Mouse (Mus musculus): ENCODE data around the gene Olfr691. TPM values are rescaled to one million over a fixed set of nuclear protein-coding genes. Genes with fewer than 3 reads are reported as not detected.

Olfr691 gene
- total and polyA plus RNA-seq, 3 experiments: not detected

DNA sequence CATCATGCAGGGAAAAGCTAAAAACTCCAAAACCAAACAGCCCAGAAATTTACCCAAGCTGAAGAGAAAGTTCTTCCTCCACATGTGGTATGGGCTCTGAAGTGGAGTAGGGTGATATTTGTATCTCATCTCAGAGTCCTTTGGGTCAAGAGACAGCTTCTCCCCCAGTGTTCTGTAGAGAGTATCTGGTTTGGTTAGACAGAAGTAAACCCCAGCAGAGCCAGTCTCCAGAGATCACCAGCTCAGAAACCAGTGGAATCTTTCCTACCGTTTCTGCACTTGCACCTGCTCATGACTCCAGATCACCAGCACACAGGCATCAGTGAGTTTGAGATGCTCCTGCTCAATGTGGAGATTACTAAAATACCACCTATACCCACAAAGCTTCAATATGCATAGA, 8.1 kb downstream of the Olfr691 start, which contains the start of gene Olfr690:
Gene Olfr690 (minus strand): TSS at position 101 of the 400 bp plus-strand sequence.
- no peaks in the 10 kb centered on the region for H3K9me3 ChIP-seq (replicated peaks; ENCODE audit: insufficient read depth, low read length)
- H3K4me1 ChIP-seq (ENCODE audit: control insufficient read depth in 1 of 2, insufficient read depth in 2 of 2, low read length in 2 of 2): no peaks in the 10 kb centered on the region
- H3K27me3 ChIP-seq (ENCODE audit: control insufficient read depth in 1 of 2, insufficient read depth in 2 of 2, low read length in 2 of 2): no peaks in the 10 kb centered on the region
- no peaks in the 10 kb centered on the region for H3K36me3 ChIP-seq (ENCODE audit: control insufficient read depth in 1 of 2, insufficient read depth in 2 of 2, low read length in 2 of 2)
- no peak within 1 kb of the TSS for H3K4me3 ChIP-seq (ENCODE audit: control insufficient read depth in 1 of 2, insufficient read depth in 1 of 2, low read depth in 2 of 2, low read length in 2 of 2)
- DNase-seq (ENCODE audit: low read depth, low spot score): no peak
- H3K27ac ChIP-seq (ENCODE audit: control insufficient read depth, low read depth, low read length): no peak within 1 kb of the TSS
- TF ChIP-seq ZC3H11A (IDR thresholded peaks at IDR 0.05; ENCODE audit: low read depth, low read length): no peak
- TF ChIP-seq JUND (IDR thresholded peaks at IDR 0.05; ENCODE audit: low read depth, low read length): no peak
- TF ChIP-seq RAD21 (IDR thresholded peaks at IDR 0.05; ENCODE audit: low read depth, low read length): no peak
- TF ChIP-seq TBP (IDR thresholded peaks at IDR 0.05; ENCODE audit: low read depth, low read length): no peak
- TF ChIP-seq ELF1 (IDR thresholded peaks at IDR 0.05; ENCODE audit: low read depth, low read length): no peak
- TF ChIP-seq ZMIZ1 (IDR thresholded peaks at IDR 0.05; ENCODE audit: low read depth, low read length): no peak
- TF ChIP-seq GATA1 (IDR thresholded peaks at IDR 0.05; ENCODE audit: low read depth, low read length): no peak
- TF ChIP-seq ETS1 (IDR thresholded peaks at IDR 0.05; ENCODE audit: low read depth, low read length): no peak
- no peak for TF ChIP-seq MAFK (IDR thresholded peaks at IDR 0.05; ENCODE audit: borderline replicate concordance, low read depth, low read length)
- TF ChIP-seq USF1 (IDR thresholded peaks at IDR 0.05; ENCODE audit: low read depth, low read length): no peak
- TF ChIP-seq SIN3A (IDR thresholded peaks at IDR 0.05; ENCODE audit: low read length): no peak
- TF ChIP-seq RCOR1 (IDR thresholded peaks at IDR 0.05; ENCODE audit: low read depth, low read length): no peak
- TF ChIP-seq TAL1 (IDR thresholded peaks at IDR 0.05; ENCODE audit: low read length): no peak
- no peaks in the 10 kb centered on the region for H3K79me2 ChIP-seq (ENCODE audit: control insufficient read depth, insufficient read depth, low read length, poor library complexity)
- H3K9ac ChIP-seq (ENCODE audit: control insufficient read depth, low read depth, low read length, poor library complexity, severe bottlenecking): no peak within 1 kb of the TSS

DNA sequence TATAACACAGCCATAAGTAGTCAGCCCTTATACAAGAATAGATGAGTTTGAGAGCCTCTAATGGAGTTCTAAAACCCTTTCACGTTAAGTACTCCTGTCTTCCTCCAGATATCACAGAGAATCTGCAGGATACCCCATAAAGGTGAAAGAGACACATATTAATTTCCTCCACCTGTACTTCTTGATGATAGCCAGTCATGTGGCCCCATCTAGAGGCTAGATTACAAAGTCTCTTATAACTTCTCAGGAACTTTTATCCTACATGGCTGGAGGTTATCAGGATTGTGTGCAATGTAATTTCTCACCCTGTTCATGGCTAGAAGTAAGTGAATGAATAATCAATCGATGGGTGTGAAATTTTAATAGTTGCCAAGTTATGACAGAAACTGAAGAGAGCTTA, 16.8 kb downstream of the Olfr691 start:
- Histone ChIP-seq H3K27ac (ENCODE audit: control insufficient read depth, low read depth, low read length) (no peak overlapping the region), H3K4me1 (ENCODE audit: control insufficient read depth in 1 of 2, insufficient read depth in 2 of 2, low read length in 2 of 2) (no peaks in the 10 kb centered on the region), H3K36me3 (ENCODE audit: control insufficient read depth in 1 of 2, insufficient read depth in 2 of 2, low read length in 2 of 2) (no peaks in the 10 kb centered on the region), H3K27me3 (ENCODE audit: control insufficient read depth in 1 of 2, insufficient read depth in 2 of 2, low read length in 2 of 2) (no peaks in the 10 kb centered on the region), H3K4me3 (ENCODE audit: control insufficient read depth in 1 of 2, insufficient read depth in 1 of 2, low read depth in 2 of 2, low read length in 2 of 2) (no peak overlapping the region), H3K9me3 (replicated peaks; ENCODE audit: insufficient read depth, low read length) (no peaks in the 10 kb centered on the region), H3K9ac (ENCODE audit: control insufficient read depth, low read depth, low read length, poor library complexity, severe bottlenecking) (no peak overlapping the region), H3K79me2 (ENCODE audit: control insufficient read depth, insufficient read depth, low read length, poor library complexity) (no peaks in the 10 kb centered on the region)
- no peak for DNase-seq (ENCODE audit: low read depth, low spot score)
- TF ChIP-seq RAD21 (IDR thresholded peaks at IDR 0.05; ENCODE audit: low read depth, low read length): no peak
- TF ChIP-seq ELF1 (IDR thresholded peaks at IDR 0.05; ENCODE audit: low read depth, low read length): no peak
- TF ChIP-seq MYB (IDR thresholded peaks at IDR 0.05; ENCODE audit: low read depth, low read length): no peak
- TF ChIP-seq CTCF (IDR thresholded peaks at IDR 0.05 in 2 of 3, conservative IDR thresholded peaks at IDR 0.05 in 1 of 3; ENCODE audit: control insufficient read depth in 1 of 3, insufficient read depth in 1 of 3, low read depth in 2 of 3, low read length in 3 of 3, poor library complexity in 1 of 3, severe bottlenecking in 1 of 3): no peak
- TF ChIP-seq MAZ (IDR thresholded peaks at IDR 0.05; ENCODE audit: low read depth, low read length): no peak
- no peak for TF ChIP-seq MEF2A (IDR thresholded peaks at IDR 0.05; ENCODE audit: extremely low read depth, insufficient replicate concordance, low read depth, low read length, poor library complexity, severe bottlenecking)
- no peak for TF ChIP-seq USF2 (IDR thresholded peaks at IDR 0.05; ENCODE audit: borderline replicate concordance in 1 of 2, insufficient read depth in 1 of 2, low read depth in 1 of 2, low read length in 2 of 2)
- no peak for TF ChIP-seq ZNF384 (IDR thresholded peaks at IDR 0.05; ENCODE audit: low read depth, low read length)
- TF ChIP-seq HCFC1 (IDR thresholded peaks at IDR 0.05; ENCODE audit: low read depth, low read length): no peak
- TF ChIP-seq POLR2AphosphoS5 (IDR thresholded peaks at IDR 0.05; ENCODE audit: borderline replicate concordance, low read depth, low read length): no peak
- no peak for TF ChIP-seq NELFE (IDR thresholded peaks at IDR 0.05; ENCODE audit: low read depth, low read length)
- TF ChIP-seq ZC3H11A (IDR thresholded peaks at IDR 0.05; ENCODE audit: low read depth, low read length): no peak
- no peak for TF ChIP-seq E2F4 (IDR thresholded peaks at IDR 0.05; ENCODE audit: borderline replicate concordance, low read depth, low read length)
- TF ChIP-seq UBTF (IDR thresholded peaks at IDR 0.05; ENCODE audit: borderline replicate concordance, insufficient read depth, low read depth, low read length): no peak
- no peak for TF ChIP-seq CHD1 (IDR thresholded peaks at IDR 0.05; ENCODE audit: low read depth, low read length)
- no peak for TF ChIP-seq POLR2AphosphoS2 (IDR thresholded peaks at IDR 0.05; ENCODE audit: low read length)
- no peak for TF ChIP-seq MAFK (IDR thresholded peaks at IDR 0.05; ENCODE audit: borderline replicate concordance, low read depth, low read length)
- no peak for TF ChIP-seq GATA1 (IDR thresholded peaks at IDR 0.05; ENCODE audit: low read depth, low read length)
- no peak for TF ChIP-seq TCF12 (IDR thresholded peaks at IDR 0.05; ENCODE audit: low read depth, low read length)
- no peak for TF ChIP-seq SIN3A (IDR thresholded peaks at IDR 0.05; ENCODE audit: low read length)

Data from MEL (cell line).